Mouse (Mus musculus) lung, adult 2 months (tissue): Measurements from ENCODE around the gene Cend1.

ENCODE experiments used
- CTCF ChIP-seq: fragments of 200-500 bp; IDR thresholded peaks from 2 replicates; pipeline ENCODE4 v1.5.1; 2011; ENCODE audit warnings: mild to moderate bottlenecking, low read length, control low read depth; ENCODE audit not compliant: insufficient read depth
- POLR2A ChIP-seq: fragments of 200-500 bp; IDR thresholded peaks from 2 replicates; pipeline ENCODE4 v1.6.1; 2011; ENCODE audit warnings: low read depth, mild to moderate bottlenecking, control low read depth, low read length, borderline replicate concordance; ENCODE audit errors: extremely low read depth

DNA sequence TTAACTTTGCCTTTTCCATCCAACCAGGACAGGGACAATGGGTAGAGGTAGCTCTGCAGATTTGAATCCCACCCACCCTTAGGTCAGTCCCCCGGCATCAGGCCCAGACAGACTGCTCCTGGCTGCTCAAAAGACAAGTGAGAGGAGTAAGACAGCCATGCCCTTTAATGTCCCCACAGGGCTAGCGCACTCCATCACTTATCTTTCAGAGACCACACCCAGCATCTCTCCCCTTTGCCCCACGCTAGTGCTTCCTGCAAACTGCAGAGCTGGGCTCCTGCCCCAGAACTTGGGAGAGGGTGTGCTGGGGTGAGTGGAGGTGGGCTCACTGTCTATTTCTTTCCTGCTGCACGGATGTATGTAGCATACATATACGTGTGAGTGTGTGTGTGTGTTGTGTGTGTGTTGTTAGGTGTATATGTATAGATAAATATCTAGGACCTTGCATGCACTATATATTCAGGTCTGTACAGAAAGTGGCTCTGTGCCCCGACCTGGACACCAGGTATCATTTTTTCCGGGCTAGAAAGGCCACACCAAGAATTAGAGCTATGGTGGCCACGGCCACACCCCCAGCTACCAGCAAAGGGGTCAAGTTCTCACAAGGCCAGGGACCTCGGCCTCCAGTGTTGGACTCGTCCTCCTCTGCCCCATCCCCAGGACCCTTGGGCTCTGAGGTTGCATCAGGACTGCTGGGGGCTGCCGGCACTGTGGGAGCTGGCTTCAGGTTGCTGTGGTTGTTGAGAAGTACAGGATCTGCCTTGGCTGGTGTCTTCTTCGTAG, 2.2 kb downstream of the Cend1 start:
- TF ChIP-seq CTCF, result no peak
- no peak for TF ChIP-seq POLR2A
